Mouse (Mus musculus) liver, adult 2 months (tissue): Measurements from ENCODE around the gene Cd68.
"Not testable (repeated sequence)": the region's sequence is repeated elsewhere in the genome, so short reads cannot be mapped to it uniquely, and the experiment has no call there.

Experiments
- CTCF ChIP-seq: fragments of 200-500 bp; IDR thresholded peaks from 2 replicates; pipeline ENCODE4 v1.5.1; 2011; ENCODE audit warnings: low read depth, low read length, control low read depth
- POLR2A ChIP-seq: fragments of 200-500 bp; IDR thresholded peaks from 2 replicates; pipeline ENCODE4 v1.6.1; 2011; ENCODE audit warnings: low read length, control low read depth; ENCODE audit not compliant: insufficient read depth; ENCODE audit errors: extremely low read depth

GRCm38 (mm10) chr11:69624339-69624738 is 41.6 kb downstream of the Cd68 start:
- TF ChIP-seq CTCF, POLR2A: not testable (repeated sequence)
